Mouse (Mus musculus) liver, embryonic 13.5 days (tissue): ENCODE measurements around the gene Slc41a1. TPM values are rescaled to one million over a fixed set of nuclear protein-coding genes. Genes with fewer than 3 reads are reported as not detected.
"Not testable (repeated sequence)": the region's sequence is repeated elsewhere in the genome, so short reads cannot be mapped to it uniquely, and the experiment has no call there.

Source experiments
- ATAC-seq: fragments of 200-750 bp; cut with Nextera tagmentation; 2 replicates; pipeline ENCODE4 v1.8.0; 2017; ENCODE audit warnings: low read depth, mild to moderate bottlenecking, moderate number of reproducible peaks, moderate library complexity
- DNase-seq: peaks from one replicate; pipeline ENCODE4 v3.0.0; 2022
- H3K27ac ChIP-seq: fragments of 300-500 bp; sonication (generic); 2 replicates; pipeline ENCODE4 v1.5.1; 2015; ENCODE audit warnings: moderate library complexity, mild to moderate bottlenecking, inconsistent platforms
- H3K27me3 ChIP-seq: fragments of 300-500 bp; sonication (generic); 2 replicates; pipeline ENCODE4 v1.6.1; 2015; ENCODE audit warnings: mild to moderate bottlenecking, inconsistent platforms
- H3K36me3 ChIP-seq: fragments of 300-500 bp; sonication (generic); 2 replicates; pipeline ENCODE4 v1.6.1; 2015; ENCODE audit warnings: mild to moderate bottlenecking, inconsistent platforms
- H3K4me1 ChIP-seq: fragments of 300-500 bp; sonication (generic); replicated peaks from 2 replicates; pipeline ENCODE4 v1.6.1; 2015; ENCODE audit warnings: inconsistent platforms
- H3K4me2 ChIP-seq: fragments of 300-500 bp; sonication (generic); 2 replicates; pipeline ENCODE4 v1.6.1; 2015; ENCODE audit warnings: inconsistent platforms, mild to moderate bottlenecking, moderate library complexity
- H3K4me3 ChIP-seq: fragments of 300-500 bp; sonication (generic); replicated peaks from 2 replicates; pipeline ENCODE4 v1.5.1; 2015; ENCODE audit warnings: mild to moderate bottlenecking, inconsistent platforms
- H3K9ac ChIP-seq: fragments of 300-500 bp; sonication (generic); 2 replicates; pipeline ENCODE4 v1.6.1; 2015; ENCODE audit warnings: mild to moderate bottlenecking, inconsistent platforms
- H3K9me3 ChIP-seq: fragments of 300-500 bp; sonication (generic); replicated peaks from 2 replicates; pipeline ENCODE4 v1.6.1; 2016; ENCODE audit warnings: inconsistent platforms
- WGBS: fragments of 180-500 bp; shearing (Covaris S2); methylation state at CpG from one replicate; pipeline ENCODE4 v1.1.7; 2015; ENCODE audit not compliant: insufficient replicate concordance; 5-methylcytosine and 5-hydroxymethylcytosine counted together
- polyA plus RNA-seq: library from polyadenylated mRNA; unstranded; fragments of >200 nt; fragmentation: Nextera tagmentation; extraction: Ambion mirVana; gene quantifications from 2 replicates; pipeline ENCODE4 v1.2.1, GENCODE M21; 2015

Slc41a1 gene
- polyA plus RNA-seq, 1 experiment from 2014 or later, result 1.1 TPM

GRCm38 (mm10) chr1:131812006-131812405, 15.3 kb upstream of the Slc41a1 start:
- DNase-seq, result no peak
- H3K9me3 ChIP-seq, result no peaks in the 10 kb centered on the region
- no peaks in the 10 kb centered on the region for H3K36me3 ChIP-seq
- WGBS, result 59% methylated on average over 9 of the region's 9 CpGs
- no peak for ATAC-seq
- H3K9ac ChIP-seq, result no peak overlapping the region
- no peak overlapping the region for H3K4me2 ChIP-seq
- no peak overlapping the region for H3K27ac ChIP-seq
- no peaks in the 10 kb centered on the region for H3K27me3 ChIP-seq
- no peak overlapping the region for H3K4me3 ChIP-seq
- no peaks in the 10 kb centered on the region for H3K4me1 ChIP-seq

DNA sequence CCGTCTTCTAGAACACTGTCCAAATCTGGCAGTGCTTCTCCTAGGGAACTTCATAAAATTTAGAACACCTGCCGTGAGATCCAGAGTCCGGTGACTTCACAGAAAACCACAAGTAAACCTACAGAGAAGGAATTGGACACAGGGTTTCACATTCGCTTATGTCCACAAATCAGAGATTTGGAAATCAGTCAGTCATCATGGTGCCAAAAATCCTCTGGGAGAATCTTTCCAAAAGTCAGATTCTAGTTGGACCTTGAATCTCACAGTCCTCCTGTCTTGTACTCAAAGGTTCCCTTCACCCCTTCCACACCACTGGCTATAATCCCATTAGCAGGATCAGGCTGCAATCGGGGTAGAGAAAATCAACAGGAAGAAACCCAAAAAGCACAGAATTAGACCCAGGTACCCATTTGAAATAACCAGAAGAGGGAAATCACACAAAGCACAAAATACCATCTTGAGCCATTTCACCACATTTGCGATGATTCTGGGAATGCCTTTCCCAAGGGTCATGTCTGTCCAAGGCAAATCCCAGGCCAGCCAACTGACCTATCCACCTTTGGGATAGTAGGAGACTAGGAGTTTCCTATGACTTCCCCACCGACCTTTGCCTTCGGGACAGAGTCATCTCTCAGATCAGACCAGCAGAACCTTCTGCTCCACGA, 14.5 kb upstream of the Slc41a1 start:
- no peaks in the 10 kb centered on the region for H3K9me3 ChIP-seq
- H3K4me2 ChIP-seq, result no peak overlapping the region
- ATAC-seq, result no peak
- no peaks in the 10 kb centered on the region for H3K27me3 ChIP-seq
- H3K27ac ChIP-seq, result no peak overlapping the region
- H3K36me3 ChIP-seq, result no peaks in the 10 kb centered on the region
- 65% methylated on average over 9 of the region's 9 CpGs for WGBS
- no peak overlapping the region for H3K4me3 ChIP-seq
- no peak overlapping the region for H3K9ac ChIP-seq
- DNase-seq, result no peak
- H3K4me1 ChIP-seq, result no peaks in the 10 kb centered on the region

DNA sequence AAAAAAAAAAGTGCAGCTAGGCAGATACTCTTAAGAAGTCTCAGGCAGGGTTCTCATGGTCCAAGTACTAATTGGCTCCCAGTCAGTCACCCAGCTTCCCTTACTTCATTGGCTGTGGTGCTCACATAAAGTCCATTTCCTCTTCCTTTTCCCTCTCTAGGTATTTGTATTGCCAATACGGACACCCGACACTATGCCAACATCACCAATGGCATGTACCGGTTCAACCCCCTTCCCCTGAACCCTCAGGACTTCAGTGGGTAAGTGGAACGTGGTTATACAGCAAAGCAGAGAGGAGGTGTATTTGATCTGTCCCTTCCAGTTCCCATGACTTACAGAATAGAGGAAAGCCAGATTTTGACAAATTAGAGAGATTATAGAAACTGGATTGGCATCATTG, 13.6 kb upstream of the Slc41a1 start:
- Histone ChIP-seq H3K36me3 (no peaks in the 10 kb centered on the region), H3K4me1 (no peaks in the 10 kb centered on the region), H3K27me3 (no peaks in the 10 kb centered on the region), H3K9me3 (no peaks in the 10 kb centered on the region), H3K4me2 (no peak overlapping the region), H3K27ac (no peak overlapping the region), H3K4me3 (no peak overlapping the region), H3K9ac (no peak overlapping the region)
- 68% methylated on average over 4 of the region's 4 CpGs for WGBS
- ATAC-seq (no peak), DNase-seq (no peak)

DNA sequence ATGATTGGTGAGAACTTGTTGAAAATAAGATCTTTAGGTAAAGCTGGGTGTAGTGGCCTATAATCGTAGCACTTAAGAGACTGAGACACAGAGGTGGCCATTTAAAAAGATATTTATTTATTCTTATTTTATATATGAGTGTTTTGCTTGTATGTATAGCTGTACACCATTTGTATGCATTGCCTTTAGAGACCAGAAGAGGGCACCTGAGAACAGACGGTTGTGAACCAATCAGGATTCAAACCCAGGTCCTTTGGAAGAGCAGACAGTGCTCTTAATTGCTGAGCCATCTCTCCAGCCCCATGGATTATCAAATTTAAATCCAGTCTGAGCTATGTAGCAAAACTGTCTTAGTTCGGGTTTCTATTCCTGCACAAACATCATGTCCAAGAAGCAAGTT, 13.1 kb upstream of the Slc41a1 start:
- Histone ChIP-seq H3K9me3 (no peaks in the 10 kb centered on the region), H3K27me3 (no peaks in the 10 kb centered on the region), H3K4me3 (no peak overlapping the region), H3K4me1 (no peaks in the 10 kb centered on the region), H3K4me2 (no peak overlapping the region), H3K36me3 (no peaks in the 10 kb centered on the region), H3K27ac (no peak overlapping the region), H3K9ac (no peak overlapping the region)
- 55% methylated on average over 3 of the region's 3 CpGs for WGBS
- no peak for DNase-seq
- no peak for ATAC-seq

- no peak for ATAC-seq
- H3K27ac ChIP-seq, result no peak overlapping the region
- 58% methylated on average over 6 of the region's 6 CpGs for WGBS
- H3K27me3 ChIP-seq, result no peaks in the 10 kb centered on the region
- no peak overlapping the region for H3K9ac ChIP-seq
- no peak for DNase-seq
- no peak overlapping the region for H3K4me2 ChIP-seq
- H3K4me3 ChIP-seq, result no peak overlapping the region
- no peaks in the 10 kb centered on the region for H3K4me1 ChIP-seq
- no peaks in the 10 kb centered on the region for H3K36me3 ChIP-seq
- no peaks in the 10 kb centered on the region for H3K9me3 ChIP-seq
Measured at GRCm38 (mm10) chr1:131816886-131817285, 10.4 kb upstream of the Slc41a1 start.

DNA sequence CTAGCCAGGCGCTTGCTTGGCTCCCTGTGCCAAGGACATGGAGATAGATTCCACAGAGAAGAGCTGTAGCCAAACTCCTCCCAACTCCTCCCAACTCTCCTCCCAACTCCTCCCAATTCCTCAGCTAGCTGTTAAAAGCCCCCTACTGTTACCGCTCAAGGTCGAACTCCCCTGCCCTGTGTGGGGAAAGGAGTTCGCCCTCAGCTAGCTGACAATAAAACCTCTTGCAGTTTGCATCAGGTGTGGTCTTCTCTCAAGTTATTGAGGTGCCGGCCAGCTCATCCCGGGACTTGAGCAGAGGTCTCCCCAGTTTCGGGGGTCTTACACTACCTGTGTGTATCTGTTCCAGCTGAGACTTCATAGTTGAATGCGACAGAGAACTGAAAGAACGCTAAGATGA, 6.9 kb upstream of the Slc41a1 start:
- not testable (repeated sequence) for H3K27ac ChIP-seq, DNase-seq, H3K4me2 ChIP-seq, H3K4me1 ChIP-seq, ATAC-seq, H3K9ac ChIP-seq, H3K27me3 ChIP-seq, H3K36me3 ChIP-seq, H3K9me3 ChIP-seq, H3K4me3 ChIP-seq
- WGBS, result 74% methylated on average over 9 of the region's 9 CpGs

DNA sequence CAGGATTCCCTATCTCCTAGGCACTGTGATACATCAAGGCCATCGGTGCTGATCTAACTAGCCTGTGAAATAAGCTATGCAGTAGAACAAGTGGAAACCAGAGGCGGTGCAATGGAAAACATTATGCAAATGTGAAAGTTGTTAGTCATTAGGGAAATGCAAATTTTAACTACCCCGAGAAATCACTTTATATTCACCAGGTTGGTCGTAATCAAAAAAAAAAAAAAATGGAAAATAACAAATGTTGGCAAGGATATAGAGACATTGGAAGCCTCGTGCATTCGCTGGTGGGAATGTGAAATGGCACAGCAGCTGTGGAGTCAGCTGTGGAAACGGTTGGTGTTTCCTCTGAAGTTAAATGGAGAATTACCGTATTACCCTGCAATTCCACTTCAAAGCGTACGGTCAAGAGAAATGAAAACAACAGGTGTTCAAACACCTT, 6.4 kb upstream of the Slc41a1 start:
- Histone ChIP-seq H3K4me2 (no peak overlapping the region), H3K27ac (no peak overlapping the region), H3K27me3 (no peaks in the 10 kb centered on the region), H3K9ac (no peak overlapping the region), H3K36me3 (no peaks in the 10 kb centered on the region), H3K4me1 (no peaks in the 10 kb centered on the region), H3K4me3 (no peak overlapping the region), H3K9me3 (no peaks in the 10 kb centered on the region)
- no peak for ATAC-seq
- 76% methylated on average over 10 of the region's 10 CpGs for WGBS
- DNase-seq, result no peak

- no peak for ATAC-seq
- no peak overlapping the region for H3K4me3 ChIP-seq
- H3K27ac ChIP-seq, result no peak overlapping the region
- H3K4me1 ChIP-seq, result peaks cover 5% of the 10 kb centered on the region
- WGBS, result 69% methylated on average over 8 of the region's 8 CpGs
- no peak overlapping the region for H3K4me2 ChIP-seq
- H3K36me3 ChIP-seq, result no peaks in the 10 kb centered on the region
- no peaks in the 10 kb centered on the region for H3K9me3 ChIP-seq
- H3K27me3 ChIP-seq, result peaks cover 8% of the 10 kb centered on the region; the same call in 1 of the 2 replicates
- no peak for DNase-seq
- no peak overlapping the region for H3K9ac ChIP-seq
Measured at GRCm38 (mm10) chr1:131822292-131822691, 5.0 kb upstream of the Slc41a1 start.

- no peak overlapping the region for H3K4me2 ChIP-seq
- H3K4me3 ChIP-seq, result no peak overlapping the region
- H3K27ac ChIP-seq, result no peak overlapping the region
- no peak for ATAC-seq
- DNase-seq, result no peak
- peaks cover 8% of the 10 kb centered on the region; the same call in 1 of the 2 replicates for H3K27me3 ChIP-seq
- H3K9me3 ChIP-seq, result no peaks in the 10 kb centered on the region
- no peak overlapping the region for H3K9ac ChIP-seq
- H3K4me1 ChIP-seq, result peaks cover 8% of the 10 kb centered on the region
- 64% methylated on average over 1 of the region's 1 CpGs for WGBS
- H3K36me3 ChIP-seq, result no peaks in the 10 kb centered on the region
Measured at GRCm38 (mm10) chr1:131822856-131823492, 4.3 kb upstream of the Slc41a1 start.

GRCm38 (mm10) chr1:131823563-131823962, 3.7 kb upstream of the Slc41a1 start:
- WGBS, result 38% methylated on average over 5 of the region's 5 CpGs
- no peak overlapping the region for H3K4me2 ChIP-seq
- DNase-seq, result no peak
- peaks cover 10% of the 10 kb centered on the region for H3K4me1 ChIP-seq
- no peaks in the 10 kb centered on the region for H3K9me3 ChIP-seq
- no peak overlapping the region for H3K4me3 ChIP-seq
- H3K27me3 ChIP-seq, result peaks cover 8% of the 10 kb centered on the region; the same call in 1 of the 2 replicates
- H3K9ac ChIP-seq, result no peak overlapping the region
- no peak overlapping the region for H3K27ac ChIP-seq
- ATAC-seq, result no peak
- H3K36me3 ChIP-seq, result no peaks in the 10 kb centered on the region

- DNase-seq (no peak), ATAC-seq (no peak)
- 74% methylated on average over 11 of the region's 11 CpGs for WGBS
Measured at GRCm38 (mm10) chr1:131824528-131825181, 2.6 kb upstream of the Slc41a1 start.

More at GRCm38 (mm10) chr1:131824528-131825181, 2.6 kb upstream of the Slc41a1 start:
- H3K27me3 ChIP-seq, result peaks cover 8% of the 10 kb centered on the region; the same call in 1 of the 2 replicates
- peaks cover 20% of the 10 kb centered on the region for H3K4me1 ChIP-seq
- no peaks in the 10 kb centered on the region for H3K9me3 ChIP-seq
- no peak overlapping the region for H3K4me2 ChIP-seq
- H3K4me3 ChIP-seq, result no peak overlapping the region
- H3K36me3 ChIP-seq, result no peaks in the 10 kb centered on the region
- H3K27ac ChIP-seq, result no peak overlapping the region
- H3K9ac ChIP-seq, result no peak overlapping the region
